Mouse (Mus musculus): ENCODE results near the gene Ipp. TPM values are rescaled to one million over a fixed set of nuclear protein-coding genes. Genes with fewer than 3 reads are reported as not detected.
A peak's percentile ranks its signal among the peaks of the same experiment; 100 is the strongest.

Gene Ipp
- 5.0 and 5.2 TPM in 2 replicates for polyA plus RNA-seq (2014; fragmentation: Nextera tagmentation; extraction: Ambion mirVana)

GRCm38 (mm10) chr4:116507425-116508218 is at the start of gene Ipp:
Gene Ipp, plus strand, starts transcription at chr4:116507549.
- H3K9me3 ChIP-seq (replicated peaks; ENCODE audit: control insufficient read depth, low read length): no peaks in the 10 kb centered on the region
- H3K4me1 ChIP-seq (ENCODE audit: control insufficient read depth, insufficient read depth, low read length): no peaks in the 10 kb centered on the region
- H3K4me3 ChIP-seq (ENCODE audit: low read depth, low read length): peak within 1 kb of the TSS; percentile 62
- ATAC-seq (replicated peaks; ENCODE audit: insufficient number of reproducible peaks, low FRiP score, low TSS enrichment, low read depth): peak; percentile 99
- DNase-seq (ENCODE audit: low spot score): peak; percentile 97
- WGBS: under 1% methylated on average over 55 of the region's 55 CpGs
- H3K27ac ChIP-seq (replicated peaks; ENCODE audit: low read depth, low read length): peak within 1 kb of the TSS; percentile 86
- H3K4me2 ChIP-seq (ENCODE audit: low read depth, low read length): peak within 1 kb of the TSS; percentile 66
- no peaks in the 10 kb centered on the region for H3K27me3 ChIP-seq (ENCODE audit: control insufficient read depth, insufficient read depth, low read length)
- peak within 1 kb of the TSS; percentile 86 for H3K9ac ChIP-seq (replicated peaks; ENCODE audit: low read length)
- H3K36me3 ChIP-seq (replicated peaks; ENCODE audit: control insufficient read depth, insufficient read depth, low read depth, low read length): no peaks in the 10 kb centered on the region

GRCm38 (mm10) chr4:116461943-116462342 is 45.4 kb upstream of the Ipp start:
- H3K4me2 ChIP-seq (ENCODE audit: low read depth, low read length): no peak overlapping the region
- no peaks in the 10 kb centered on the region for H3K9me3 ChIP-seq (replicated peaks; ENCODE audit: control insufficient read depth, low read length)
- no peak overlapping the region for H3K9ac ChIP-seq (replicated peaks; ENCODE audit: low read length)
- H3K4me1 ChIP-seq (ENCODE audit: control insufficient read depth, insufficient read depth, low read length): no peaks in the 10 kb centered on the region
- DNase-seq (ENCODE audit: low spot score) (no peak), ATAC-seq (replicated peaks; ENCODE audit: insufficient number of reproducible peaks, low FRiP score, low TSS enrichment, low read depth) (no peak)
- no peaks in the 10 kb centered on the region for H3K27me3 ChIP-seq (ENCODE audit: control insufficient read depth, insufficient read depth, low read length)
- no peaks in the 10 kb centered on the region for H3K36me3 ChIP-seq (replicated peaks; ENCODE audit: control insufficient read depth, insufficient read depth, low read depth, low read length)
- no peak overlapping the region for H3K27ac ChIP-seq (replicated peaks; ENCODE audit: low read depth, low read length)
- 94% methylated on average over 3 of the region's 3 CpGs for WGBS
- H3K4me3 ChIP-seq (ENCODE audit: low read depth, low read length): no peak overlapping the region

- peak overlapping the region; percentile 82 for H3K27ac ChIP-seq (replicated peaks; ENCODE audit: low read depth, low read length)
- no peaks in the 10 kb centered on the region for H3K9me3 ChIP-seq (replicated peaks; ENCODE audit: control insufficient read depth, low read length)
- no peaks in the 10 kb centered on the region for H3K36me3 ChIP-seq (replicated peaks; ENCODE audit: control insufficient read depth, insufficient read depth, low read depth, low read length)
- H3K27me3 ChIP-seq (ENCODE audit: control insufficient read depth, insufficient read depth, low read length): no peaks in the 10 kb centered on the region
- no peaks in the 10 kb centered on the region for H3K4me1 ChIP-seq (ENCODE audit: control insufficient read depth, insufficient read depth, low read length)
- ATAC-seq (replicated peaks; ENCODE audit: insufficient number of reproducible peaks, low FRiP score, low TSS enrichment, low read depth) (peak; percentile 41), DNase-seq (ENCODE audit: low spot score) (peak; percentile 56)
- peak overlapping the region; percentile 95 for H3K9ac ChIP-seq (replicated peaks; ENCODE audit: low read length)
- H3K4me2 ChIP-seq (ENCODE audit: low read depth, low read length): peak overlapping the region; percentile 58
- 1% methylated on average over 73 of the region's 74 CpGs for WGBS
- peak overlapping the region; percentile 97 for H3K4me3 ChIP-seq (ENCODE audit: low read depth, low read length)
Observed at GRCm38 (mm10) chr4:116463231-116464125, 43.9 kb upstream of the Ipp start.

- H3K4me3 ChIP-seq (ENCODE audit: low read depth, low read length): peak within 1 kb of the TSS; percentile 97
- ATAC-seq (replicated peaks; ENCODE audit: insufficient number of reproducible peaks, low FRiP score, low TSS enrichment, low read depth): peak; percentile 79
- peak within 1 kb of the TSS; percentile 58 for H3K4me2 ChIP-seq (ENCODE audit: low read depth, low read length)
- 3% methylated on average over 59 of the region's 68 CpGs for WGBS
- no peaks in the 10 kb centered on the region for H3K9me3 ChIP-seq (replicated peaks; ENCODE audit: control insufficient read depth, low read length)
- no peaks in the 10 kb centered on the region for H3K27me3 ChIP-seq (ENCODE audit: control insufficient read depth, insufficient read depth, low read length)
- H3K9ac ChIP-seq (replicated peaks; ENCODE audit: low read length): peak within 1 kb of the TSS; percentile 95
- DNase-seq (ENCODE audit: low spot score): peak; percentile 93
- no peaks in the 10 kb centered on the region for H3K36me3 ChIP-seq (replicated peaks; ENCODE audit: control insufficient read depth, insufficient read depth, low read depth, low read length)
- H3K27ac ChIP-seq (replicated peaks; ENCODE audit: low read depth, low read length): peak within 1 kb of the TSS; percentile 82
- H3K4me1 ChIP-seq (ENCODE audit: control insufficient read depth, insufficient read depth, low read length): no peaks in the 10 kb centered on the region
Observed at GRCm38 (mm10) chr4:116464126-116464981, 43.0 kb upstream of the Ipp start, which contains the start of gene Mast2. Gene Mast2, minus strand, starts transcription at chr4:116464183.

DNA sequence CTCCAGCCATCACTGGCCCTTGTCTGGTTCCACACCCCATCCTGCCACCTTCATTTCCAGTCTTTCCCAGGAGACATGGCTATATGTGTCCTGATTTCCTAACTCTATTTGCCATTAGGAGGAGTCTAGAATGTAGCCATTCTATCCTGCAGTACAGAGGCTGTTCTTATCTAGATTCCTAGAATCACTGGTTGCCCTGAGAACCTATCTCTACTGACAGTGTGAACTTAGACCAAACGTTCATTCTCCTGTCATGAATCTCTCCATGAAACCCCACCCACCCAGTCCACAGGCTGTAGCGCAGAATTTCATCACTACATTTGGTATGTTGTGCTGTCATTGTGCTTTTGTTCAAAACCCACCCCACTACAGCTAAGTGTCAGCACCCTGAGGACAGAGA is 26.0 kb upstream of the Ipp start:
- Histone ChIP-seq H3K4me2 (ENCODE audit: low read depth, low read length) (no peak overlapping the region), H3K27me3 (ENCODE audit: control insufficient read depth, insufficient read depth, low read length) (no peaks in the 10 kb centered on the region), H3K9me3 (replicated peaks; ENCODE audit: control insufficient read depth, low read length) (no peaks in the 10 kb centered on the region), H3K4me1 (ENCODE audit: control insufficient read depth, insufficient read depth, low read length) (no peaks in the 10 kb centered on the region), H3K9ac (replicated peaks; ENCODE audit: low read length) (no peak overlapping the region), H3K27ac (replicated peaks; ENCODE audit: low read depth, low read length) (no peak overlapping the region), H3K4me3 (ENCODE audit: low read depth, low read length) (no peak overlapping the region), H3K36me3 (replicated peaks; ENCODE audit: control insufficient read depth, insufficient read depth, low read depth, low read length) (no peaks in the 10 kb centered on the region)
- ATAC-seq (replicated peaks; ENCODE audit: insufficient number of reproducible peaks, low FRiP score, low TSS enrichment, low read depth): no peak
- WGBS: 70% methylated on average over 2 of the region's 2 CpGs
- no peak for DNase-seq (ENCODE audit: low spot score)

DNA sequence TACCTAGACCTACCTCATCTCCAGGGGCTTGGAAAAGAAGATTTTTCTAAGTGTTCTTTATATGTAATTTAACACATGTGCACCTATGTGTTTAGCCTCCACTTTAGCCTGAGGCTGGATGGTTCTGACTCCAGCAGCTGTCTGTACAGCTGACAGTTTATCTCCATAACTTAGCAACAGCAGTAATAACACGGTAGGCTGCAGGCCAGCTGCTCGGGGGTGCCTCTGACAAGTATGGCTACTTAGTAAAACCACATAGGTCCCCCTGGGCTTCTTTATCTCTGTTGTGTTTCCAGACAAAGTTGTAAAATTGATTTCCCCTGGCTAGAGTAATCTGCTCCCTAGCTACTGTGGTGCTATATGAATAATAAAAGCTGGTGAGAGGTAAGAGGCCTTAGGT is 23.9 kb upstream of the Ipp start:
- Histone ChIP-seq H3K4me3 (ENCODE audit: low read depth, low read length) (no peak overlapping the region), H3K4me2 (ENCODE audit: low read depth, low read length) (no peak overlapping the region), H3K36me3 (replicated peaks; ENCODE audit: control insufficient read depth, insufficient read depth, low read depth, low read length) (no peaks in the 10 kb centered on the region), H3K27ac (replicated peaks; ENCODE audit: low read depth, low read length) (no peak overlapping the region), H3K4me1 (ENCODE audit: control insufficient read depth, insufficient read depth, low read length) (no peaks in the 10 kb centered on the region), H3K9me3 (replicated peaks; ENCODE audit: control insufficient read depth, low read length) (no peaks in the 10 kb centered on the region), H3K9ac (replicated peaks; ENCODE audit: low read length) (no peak overlapping the region), H3K27me3 (ENCODE audit: control insufficient read depth, insufficient read depth, low read length) (no peaks in the 10 kb centered on the region)
- DNase-seq (ENCODE audit: low spot score) (peak; percentile 34), ATAC-seq (replicated peaks; ENCODE audit: insufficient number of reproducible peaks, low FRiP score, low TSS enrichment, low read depth) (no peak)
- WGBS: 47% methylated on average over 2 of the region's 2 CpGs

DNA sequence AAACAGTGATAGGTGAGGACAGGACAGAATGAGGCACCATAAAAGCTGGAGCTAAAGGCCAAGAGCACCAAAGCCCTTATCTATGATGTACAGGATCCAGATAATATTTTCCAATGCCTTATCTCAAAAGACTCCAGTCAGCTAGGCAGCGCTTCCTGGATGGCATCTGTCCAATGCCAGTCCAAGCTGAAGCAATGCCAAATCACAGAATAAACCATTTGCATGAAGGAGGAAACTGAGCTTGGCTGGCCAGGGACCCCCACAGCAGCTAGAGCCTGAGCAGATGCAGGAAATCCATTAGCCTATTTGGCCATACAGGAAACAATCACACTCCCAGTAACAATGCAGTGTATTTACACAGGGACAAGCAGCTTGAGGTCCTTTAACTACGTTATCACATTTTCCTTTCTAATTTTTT is 16.2 kb upstream of the Ipp start:
- H3K27me3 ChIP-seq (ENCODE audit: control insufficient read depth, insufficient read depth, low read length): no peaks in the 10 kb centered on the region
- no peaks in the 10 kb centered on the region for H3K9me3 ChIP-seq (replicated peaks; ENCODE audit: control insufficient read depth, low read length)
- no peak for DNase-seq (ENCODE audit: low spot score)
- no peak overlapping the region for H3K9ac ChIP-seq (replicated peaks; ENCODE audit: low read length)
- WGBS: 76% methylated on average over 2 of the region's 2 CpGs
- no peak overlapping the region for H3K27ac ChIP-seq (replicated peaks; ENCODE audit: low read depth, low read length)
- H3K36me3 ChIP-seq (replicated peaks; ENCODE audit: control insufficient read depth, insufficient read depth, low read depth, low read length): no peaks in the 10 kb centered on the region
- no peaks in the 10 kb centered on the region for H3K4me1 ChIP-seq (ENCODE audit: control insufficient read depth, insufficient read depth, low read length)
- no peak overlapping the region for H3K4me2 ChIP-seq (ENCODE audit: low read depth, low read length)
- no peak for ATAC-seq (replicated peaks; ENCODE audit: insufficient number of reproducible peaks, low FRiP score, low TSS enrichment, low read depth)
- no peak overlapping the region for H3K4me3 ChIP-seq (ENCODE audit: low read depth, low read length)
